Mouse (Mus musculus): Measurements from ENCODE around the gene Atp6v0a1.

The Atp6v0a1 gene

GRCm38 (mm10) chr11:100994655-100995054 lies 14.6 kb upstream of the Atp6v0a1 start:
- POLR2A ChIA-PET: interaction anchor here in 1 of 4 experiments (1.5 to 7.6 kb wide), 2 partner anchors 16 to 21 kb away, joined by 3 to 73 read pairs; partner anchors contain the start of gene Atp6v0a1
- CTCF ChIA-PET: no interaction called here

GRCm38 (mm10) chr11:100996501-100996900 lies 12.8 kb upstream of the Atp6v0a1 start:
- CTCF ChIA-PET: interaction anchor here in 1 of 4 experiments (0.6 to 1.5 kb wide), 2 partner anchors 14 to 62 kb away, joined by 4 read pairs; no protein-coding TSS in a partner anchor
- POLR2A ChIA-PET: interaction anchor here in 3 of 4 experiments (1.4 to 7.6 kb wide), 3 partner anchors 13 to 14 kb away, joined by 4 to 73 read pairs (median 36); partner anchors contain the start of gene Atp6v0a1 (in 3 of the 3)

- CTCF ChIA-PET: interaction anchor here (0.5 to 3.1 kb wide), 15 partner anchors 11 to 178 kb away, joined by 3 to 14 read pairs (median 4); partner anchors contain the start of gene Naglu (in 1 of the 4)
- POLR2A ChIA-PET: interaction anchor here (0.6 to 7.6 kb wide), 21 partner anchors 9 to 679 kb away, joined by 3 to 73 read pairs (median 5); partner anchors contain the start of genes Atp6v0a1 (in 4 of the 4), Eif1 (in 1 of the 4), Retreg3 (in 1 of the 4) and Tubg1 (in 1 of the 4)
These were observed 10.4 kb upstream of the Atp6v0a1 start for GRCm38 (mm10) chr11:100998836-100999235.

GRCm38 (mm10) chr11:100999254-100999653 lies 10.0 kb upstream of the Atp6v0a1 start:
- POLR2A ChIA-PET: interaction anchor here (0.6 to 7.6 kb wide), 22 partner anchors 8 to 679 kb away, joined by 3 to 73 read pairs (median 5); partner anchors contain the start of genes Atp6v0a1 (in 4 of the 4), Eif1 (in 1 of the 4), Retreg3 (in 1 of the 4) and Tubg1 (in 1 of the 4)

GRCm38 (mm10) chr11:101001875-101002552 lies 7.2 kb upstream of the Atp6v0a1 start:
- POLR2A ChIA-PET: interaction anchor here in 3 of 4 experiments (0.6 to 7.6 kb wide), 10 partner anchors 8 to 326 kb away, joined by 3 to 73 read pairs (median 4); partner anchors contain the start of genes Atp6v0a1 (in 2 of the 3) and Stat3 (in 1 of the 3)
- CTCF ChIA-PET: interaction anchor here in 2 of 4 experiments (0.7 to 1.2 kb wide), 2 partner anchors 18 to 731 kb away, joined by 3 to 5 read pairs; no protein-coding TSS in a partner anchor

More at GRCm38 (mm10) chr11:100999254-100999653, 10.0 kb upstream of the Atp6v0a1 start:
- CTCF ChIA-PET: interaction anchor here (0.6 to 3.1 kb wide), 14 partner anchors 12 to 178 kb away, joined by 3 to 14 read pairs (median 4); partner anchors contain the start of gene Naglu (in 1 of the 4)

- POLR2A ChIA-PET: interaction anchor here in 2 of 4 experiments (0.5 to 0.7 kb wide), 5 partner anchors 14 to 594 kb away, joined by 3 to 4 read pairs (median 3); no protein-coding TSS in a partner anchor
- CTCF ChIA-PET: interaction anchor here in 2 of 4 experiments (0.5 to 0.7 kb wide), 3 partner anchors 15 to 732 kb away, joined by 3 to 5 read pairs (median 4); no protein-coding TSS in a partner anchor
These were observed 6.1 kb upstream of the Atp6v0a1 start for GRCm38 (mm10) chr11:101003025-101003685.

- ChIA-PET CTCF (interaction anchor here in 3 of 4 experiments (0.6 to 1.4 kb wide), 6 partner anchors 8 to 293 kb away, joined by 3 to 4 read pairs (median 3); no protein-coding TSS in a partner anchor), POLR2A (interaction anchor here (0.6 to 6.0 kb wide), 48 partner anchors 9 to 730 kb away, joined by 3 to 73 read pairs (median 4); partner anchors contain the start of genes Cntnap1 (in 2 of the 4), Stat3 (in 2 of the 4), Becn1 (in 1 of the 4) and Cavin1 (in 1 of the 4))
These were observed 826 bp upstream of the Atp6v0a1 start for GRCm38 (mm10) chr11:101008206-101009045.

GRCm38 (mm10) chr11:101009888-101010784 lies 884 bp downstream of the Atp6v0a1 start:
- CTCF ChIA-PET: interaction anchor here (0.5 to 4.0 kb wide), 11 partner anchors 10 to 316 kb away, joined by 3 to 15 read pairs (median 4); no protein-coding TSS in a partner anchor
- POLR2A ChIA-PET: interaction anchor here (0.5 to 6.0 kb wide), 35 partner anchors 8 to 691 kb away, joined by 3 to 73 read pairs (median 4); partner anchors contain the start of genes Becn1 (in 1 of the 4), Cntd1 (in 1 of the 4), Coa3 (in 1 of the 4) and Eif1 (in 1 of the 4)

- CTCF ChIA-PET: interaction anchor here in 3 of 4 experiments (0.7 to 4.0 kb wide), 6 partner anchors 31 to 291 kb away, joined by 3 to 15 read pairs (median 3); partner anchors contain the start of gene Becn1 (in 1 of the 3)
- POLR2A ChIA-PET: interaction anchor here in 2 of 4 experiments (0.7 to 6.0 kb wide), 6 partner anchors 13 to 468 kb away, joined by 3 to 73 read pairs (median 4); partner anchors contain the start of gene Rpl27 (in 1 of the 2)
These were observed 2.4 kb downstream of the Atp6v0a1 start for GRCm38 (mm10) chr11:101011641-101012040.

GRCm38 (mm10) chr11:101023371-101023770 lies 14.1 kb downstream of the Atp6v0a1 start:
- ChIA-PET CTCF (no interaction called here), POLR2A (interaction anchor here in 1 of 4 experiments (1.0 to 1.9 kb wide), 2 partner anchors 9 to 13 kb away, joined by 4 to 6 read pairs; no protein-coding TSS in a partner anchor)

GRCm38 (mm10) chr11:101024001-101024400 lies 14.7 kb downstream of the Atp6v0a1 start:
- ChIA-PET CTCF (no interaction called here), POLR2A (interaction anchor here in 1 of 4 experiments (0.6 kb wide), 1 partner anchor 104 kb away, joined by 6 read pairs; no protein-coding TSS in a partner anchor)

- POLR2A ChIA-PET: interaction anchor here in 3 of 4 experiments (0.7 to 1.6 kb wide), 7 partner anchors 17 to 706 kb away, joined by 3 to 5 read pairs (median 3); partner anchors contain the start of genes Atp6v0a1 (in 3 of the 3) and Rnd2 (in 1 of the 3)
- CTCF ChIA-PET: interaction anchor here in 1 of 4 experiments (0.6 kb wide), 1 partner anchor 31 kb away, joined by 3 read pairs; no protein-coding TSS in a partner anchor
These were observed 17.9 kb downstream of the Atp6v0a1 start for GRCm38 (mm10) chr11:101027121-101027520.

GRCm38 (mm10) chr11:101029320-101029719 lies 20.1 kb downstream of the Atp6v0a1 start:
- ChIA-PET CTCF (interaction anchor here in 3 of 4 experiments (1.2 to 1.5 kb wide), 3 partner anchors 28 to 29 kb away, joined by 4 to 6 read pairs (median 5); no protein-coding TSS in a partner anchor), POLR2A (interaction anchor here in 1 of 4 experiments (0.5 to 1.9 kb wide), 6 partner anchors 9 to 95 kb away, joined by 3 to 7 read pairs (median 4); partner anchors contain the start of gene Stat3)

GRCm38 (mm10) chr11:101030136-101030807 lies 21.0 kb downstream of the Atp6v0a1 start:
- CTCF ChIA-PET: no interaction called here
- POLR2A ChIA-PET: interaction anchor here in 1 of 4 experiments (0.8 to 1.5 kb wide), 3 partner anchors 22 to 29 kb away, joined by 3 to 4 read pairs (median 3); no protein-coding TSS in a partner anchor

- ChIA-PET POLR2A (interaction anchor here in 1 of 4 experiments (0.8 to 1.5 kb wide), 3 partner anchors 22 to 29 kb away, joined by 3 to 4 read pairs (median 3); no protein-coding TSS in a partner anchor), CTCF (no interaction called here)
These were observed 21.5 kb downstream of the Atp6v0a1 start for GRCm38 (mm10) chr11:101030808-101031156.
